Mouse (Mus musculus) gastrocnemius, postnatal 10 days (tissue): ENCODE results near the gene Myct1. TPM values are rescaled to one million over a fixed set of nuclear protein-coding genes. Genes with fewer than 3 reads are reported as not detected.

Source experiments
- DNase-seq: peaks from one replicate; pipeline ENCODE4 v3.0.0; 2021; ENCODE audit warnings: mixed read lengths
- long read RNA-seq, 2 experiments: library from polyadenylated mRNA; stranded (forward); transcript quantifications; one replicate each; pipeline ENCODE4 v2.0.0; 2021
- total RNA-seq, 2 experiments: library from RNA; stranded (reverse); gene quantifications; 2 replicates each; pipeline ENCODE4 v1.2.3; 2021

Gene Myct1
- 10 to 100 TPM in 1 of 2 experiments, 1 to 10 TPM in 1; 8.6 to 10.2 TPM for total RNA-seq
- long read RNA-seq, experiment 1, partial matches to known transcripts: 0 of 3 reads
- long read RNA-seq, experiment 1, other reads (novel, unspliced or antisense): 0 of 3 reads
- long read RNA-seq, experiment 2, transcript Myct1-201 (2 exons, 2,845 nt): major isoform, 5 of 6 reads
- long read RNA-seq, experiment 2, partial matches to known transcripts: 0 of 6 reads
- long read RNA-seq, experiment 2, other reads (novel, unspliced or antisense): 1 of 6 reads

- no peak for DNase-seq
Measured at GRCm38 (mm10) chr10:5593464-5593863, at the start of gene Myct1. Gene Myct1 (plus strand): TSS chr10:5593775.

GRCm38 (mm10) chr10:5546428-5546827 lies 47.1 kb upstream of the Myct1 start:
- no peak for DNase-seq

GRCm38 (mm10) chr10:5547769-5548168 lies 45.8 kb upstream of the Myct1 start:
- no peak for DNase-seq

GRCm38 (mm10) chr10:5548651-5549050 lies 44.9 kb upstream of the Myct1 start:
- DNase-seq: no peak

GRCm38 (mm10) chr10:5549871-5550167 lies 43.8 kb upstream of the Myct1 start:
- no peak for DNase-seq

GRCm38 (mm10) chr10:5550168-5551021 lies 43.2 kb upstream of the Myct1 start:
- DNase-seq: peak; percentile 19

GRCm38 (mm10) chr10:5551382-5551781 lies 42.2 kb upstream of the Myct1 start, which contains the start of gene Syne1:
Gene Syne1 (minus strand): TSS chr10:5551482.
- no peak for DNase-seq

- no peak for DNase-seq
Measured at GRCm38 (mm10) chr10:5554941-5555340, 38.6 kb upstream of the Myct1 start.

- no peak for DNase-seq
Measured at GRCm38 (mm10) chr10:5558808-5559207, 34.8 kb upstream of the Myct1 start.

- no peak for DNase-seq
Measured at GRCm38 (mm10) chr10:5560526-5560925, 33.0 kb upstream of the Myct1 start.

- DNase-seq: no peak
Measured at GRCm38 (mm10) chr10:5561706-5562105, 31.9 kb upstream of the Myct1 start.

- DNase-seq: no peak
Measured at GRCm38 (mm10) chr10:5568991-5569390, 24.6 kb upstream of the Myct1 start.

- DNase-seq: no peak
Measured at GRCm38 (mm10) chr10:5570059-5570458, 23.5 kb upstream of the Myct1 start.

- no peak for DNase-seq
Measured at GRCm38 (mm10) chr10:5571332-5571731, 22.2 kb upstream of the Myct1 start.

- no peak for DNase-seq
Measured at GRCm38 (mm10) chr10:5573328-5573727, 20.2 kb upstream of the Myct1 start.

GRCm38 (mm10) chr10:5591061-5591460 lies 2.5 kb upstream of the Myct1 start:
- DNase-seq: no peak

GRCm38 (mm10) chr10:5591996-5592395 lies 1.6 kb upstream of the Myct1 start:
- no peak for DNase-seq

GRCm38 (mm10) chr10:5594457-5594856 lies 882 bp downstream of the Myct1 start:
- DNase-seq: no peak

GRCm38 (mm10) chr10:5596559-5596958 lies 3.0 kb downstream of the Myct1 start:
- DNase-seq: no peak

GRCm38 (mm10) chr10:5600123-5600522 lies 6.5 kb downstream of the Myct1 start:
- DNase-seq: peak; percentile 48

- no peak for DNase-seq
Measured at GRCm38 (mm10) chr10:5603512-5603911, 9.9 kb downstream of the Myct1 start.

GRCm38 (mm10) chr10:5604371-5604770 lies 10.8 kb downstream of the Myct1 start:
- DNase-seq: no peak

GRCm38 (mm10) chr10:5608874-5609273 lies 15.3 kb downstream of the Myct1 start:
- DNase-seq: no peak
